Comparison of ENCODE assay signal across 7 mouse cellular contexts in the genomic region with DNA sequence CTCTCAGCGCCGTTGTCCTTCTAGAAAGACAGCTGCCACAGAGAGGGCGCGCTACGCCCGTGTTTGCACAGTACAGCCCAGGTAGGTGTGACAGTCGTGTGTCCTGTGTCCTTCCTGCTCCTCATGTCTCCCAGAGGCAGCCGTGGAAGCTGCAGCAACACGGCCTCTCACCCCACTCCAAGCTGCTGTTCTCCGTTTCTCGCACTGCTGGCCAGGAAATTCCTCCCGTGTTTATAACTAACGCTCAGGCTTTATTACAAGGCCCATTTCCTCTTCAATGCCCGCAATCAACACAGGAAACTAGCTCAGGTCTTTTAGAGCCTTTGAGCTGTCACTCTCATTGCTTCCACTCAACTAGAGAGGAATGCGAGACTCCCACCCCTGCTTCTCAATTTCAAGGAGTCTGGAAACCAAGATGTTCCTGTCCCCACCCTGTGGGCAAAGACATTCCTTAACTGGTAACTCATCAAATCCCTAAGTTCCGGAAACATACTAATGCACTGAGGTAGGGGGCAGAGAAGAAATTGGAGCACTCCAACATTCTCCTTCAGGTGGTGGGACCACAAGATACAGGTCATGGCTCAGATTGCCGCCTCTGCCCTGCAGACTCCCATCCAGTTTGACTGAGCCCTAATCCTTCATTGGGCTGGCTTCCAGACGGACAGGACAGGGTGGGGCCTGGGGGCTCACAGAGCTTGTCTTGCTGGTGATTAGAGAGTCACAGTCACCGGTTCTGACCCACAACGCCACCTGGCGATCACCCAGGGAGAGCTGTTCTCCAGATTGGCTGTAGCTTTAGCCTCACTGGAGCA. TPM values are rescaled to one million over a fixed set of nuclear protein-coding genes. Genes with fewer than 3 reads are reported as not detected.
A peak's percentile ranks its signal among the peaks of the same experiment; 100 is the strongest.
DNase-seq lines count a peak whose midpoint lies in the region; ATAC-seq and TF ChIP-seq lines count a peak whose summit lies in the region.

No protein-coding gene starts in this region.

- H3K4me2 ChIP-seq in midbrain, embryonic 11.5 days: no peak overlapping the region
- H3K4me2 ChIP-seq in midbrain, embryonic 15.5 days: no peak overlapping the region
- no peak overlapping the region for H3K4me2 ChIP-seq in embryonic facial prominence, embryonic 13.5 days
- H3K4me2 ChIP-seq in hindbrain, postnatal 0 days (ENCODE audit: low read depth, low read length): no peak overlapping the region

- H3K27me3 ChIP-seq in midbrain, embryonic 11.5 days (ENCODE audit: control insufficient read depth, insufficient read depth, low read length): no peaks in the 10 kb centered on the region
- no peaks in the 10 kb centered on the region for H3K27me3 ChIP-seq in midbrain, embryonic 15.5 days (replicated peaks)
- H3K27me3 ChIP-seq in embryonic facial prominence, embryonic 13.5 days: peaks cover 25% of the 10 kb centered on the region
- H3K27me3 ChIP-seq in hindbrain, postnatal 0 days (ENCODE audit: insufficient read depth, low read length): no peaks in the 10 kb centered on the region

- no peak overlapping the region for H3K27ac ChIP-seq in midbrain, embryonic 11.5 days (ENCODE audit: low read depth, low read length)
- H3K27ac ChIP-seq in midbrain, embryonic 15.5 days: no peak overlapping the region
- peak overlapping the region; percentile 81 for H3K27ac ChIP-seq in embryonic facial prominence, embryonic 13.5 days
- peak overlapping the region; percentile 33; the same call in 1 of the 2 replicates for H3K27ac ChIP-seq in hindbrain, postnatal 0 days

- 56% methylated on average over 21 of the region's 21 CpGs for WGBS in midbrain, embryonic 11.5 days
- WGBS in midbrain, embryonic 15.5 days: 51% methylated on average over 21 of the region's 21 CpGs
- 37% methylated on average over 21 of the region's 21 CpGs for WGBS in embryonic facial prominence, embryonic 13.5 days
- WGBS in hindbrain, postnatal 0 days: 34% methylated on average over 21 of the region's 21 CpGs

- H3K9me3 ChIP-seq in midbrain, embryonic 11.5 days (ENCODE audit: control insufficient read depth, low read length): no peaks in the 10 kb centered on the region
- no peaks in the 10 kb centered on the region for H3K9me3 ChIP-seq in midbrain, embryonic 15.5 days
- no peaks in the 10 kb centered on the region for H3K9me3 ChIP-seq in embryonic facial prominence, embryonic 13.5 days
- no peaks in the 10 kb centered on the region for H3K9me3 ChIP-seq in hindbrain, postnatal 0 days (ENCODE audit: low read length)

- DNase-seq in midbrain, embryonic 11.5 days (ENCODE audit: low spot score, missing footprints): peak; percentile 85
- DNase-seq in hindbrain, postnatal 0 days (ENCODE audit: low spot score): peak; percentile 57
- no peak for DNase-seq in ovary, adult 18-20 months (ENCODE audit: low spot score)
- DNase-seq in testis, postnatal 14 days (ENCODE audit: low spot score): no peak

- TF ChIP-seq CTCF in hindbrain, postnatal 0 days (IDR thresholded peaks at IDR 0.05; ENCODE audit: low read depth): peak; percentile 52

- 0 out of 2 replicates have a peak overlapping the region, but pooled peaks have one; percentile 10 for H3K9ac ChIP-seq in midbrain, embryonic 11.5 days (ENCODE audit: low read length)
- no peak overlapping the region for H3K9ac ChIP-seq in midbrain, embryonic 15.5 days
- no peak overlapping the region for H3K9ac ChIP-seq in embryonic facial prominence, embryonic 13.5 days
- H3K9ac ChIP-seq in hindbrain, postnatal 0 days (replicated peaks; ENCODE audit: low read length): no peak overlapping the region

- peaks cover 39% of the 10 kb centered on the region for H3K4me1 ChIP-seq in midbrain, embryonic 11.5 days (ENCODE audit: control insufficient read depth, insufficient read depth, low read length)
- peaks cover 65% of the 10 kb centered on the region for H3K4me1 ChIP-seq in midbrain, embryonic 15.5 days
- peaks cover 26% of the 10 kb centered on the region for H3K4me1 ChIP-seq in embryonic facial prominence, embryonic 13.5 days
- H3K4me1 ChIP-seq in hindbrain, postnatal 0 days (ENCODE audit: insufficient read depth, low read length): peaks cover 24% of the 10 kb centered on the region

- H3K36me3 ChIP-seq in midbrain, embryonic 11.5 days (ENCODE audit: control insufficient read depth, insufficient read depth, low read length): no peaks in the 10 kb centered on the region
- no peaks in the 10 kb centered on the region for H3K36me3 ChIP-seq in midbrain, embryonic 15.5 days (replicated peaks)
- H3K36me3 ChIP-seq in embryonic facial prominence, embryonic 13.5 days: no peaks in the 10 kb centered on the region
- H3K36me3 ChIP-seq in hindbrain, postnatal 0 days (ENCODE audit: insufficient read depth, low read length): no peaks in the 10 kb centered on the region

- no peak for ATAC-seq in midbrain, embryonic 11.5 days (ENCODE audit: low FRiP score)
- ATAC-seq in midbrain, embryonic 15.5 days (replicated peaks): no peak
- 0 out of 2 replicates have a peak, but pooled peaks have one; percentile 23 for ATAC-seq in embryonic facial prominence, embryonic 13.5 days (ENCODE audit: insufficient number of reproducible peaks, insufficient read depth, low FRiP score, low TSS enrichment, low read depth)
- no peak for ATAC-seq in hindbrain, postnatal 0 days
- ATAC-seq in megakaryocyte progenitor cell, adult 5-6 weeks (replicated peaks; ENCODE audit: poor library complexity): peak; percentile 72

- no peak overlapping the region for H3K4me3 ChIP-seq in midbrain, embryonic 11.5 days (ENCODE audit: low read depth, low read length)
- H3K4me3 ChIP-seq in midbrain, embryonic 15.5 days: no peak overlapping the region
- no peak overlapping the region for H3K4me3 ChIP-seq in embryonic facial prominence, embryonic 13.5 days
- H3K4me3 ChIP-seq in hindbrain, postnatal 0 days (ENCODE audit: low read length): no peak overlapping the region

RNA-seq across cellular contexts. Expression of a gene that starts 5.9 kb away (rescaled TPM):
- polyA plus RNA-seq in midbrain, embryonic 11.5 days (2014; fragmentation: Nextera tagmentation; extraction: Ambion mirVana): 3.5 and 4.5 TPM in 2 replicates
- polyA plus RNA-seq in midbrain, embryonic 15.5 days (2015; fragmentation: Nextera tagmentation; extraction: Ambion mirVana): 10.7 and 11.5 TPM in 2 replicates
- 0.23 and 0.25 TPM in 2 replicates for polyA plus RNA-seq in embryonic facial prominence, embryonic 13.5 days (2015; fragmentation: Nextera tagmentation; extraction: Ambion mirVana)
- 23.0 and 26.0 TPM in 2 replicates for total RNA-seq in hindbrain, postnatal 0 days (2014; rRNA removed)
- polyA plus RNA-seq in hindbrain, postnatal 0 days (2015; fragmentation: Nextera tagmentation; extraction: Ambion mirVana): 11.2 and 11.7 TPM in 2 replicates
- total RNA-seq in megakaryocyte progenitor cell, adult 5-6 weeks (2015): not detected in 2 replicates
- not detected in 2 replicates for total RNA-seq in megakaryocyte progenitor cell, adult 5-6 weeks (2017)

RNA-seq across cellular contexts. Expression of a gene that starts 23.4 kb away (rescaled TPM):
- 100 and 105 TPM in 2 replicates for polyA plus RNA-seq in midbrain, embryonic 11.5 days (2014; fragmentation: Nextera tagmentation; extraction: Ambion mirVana)
- 26.1 and 27.9 TPM in 2 replicates for polyA plus RNA-seq in midbrain, embryonic 15.5 days (2015; fragmentation: Nextera tagmentation; extraction: Ambion mirVana)
- 2.2 and 4.4 TPM in 2 replicates for polyA plus RNA-seq in embryonic facial prominence, embryonic 13.5 days (2015; fragmentation: Nextera tagmentation; extraction: Ambion mirVana)
- total RNA-seq in hindbrain, postnatal 0 days (2014; rRNA removed): 6.2 and 7.7 TPM in 2 replicates
- polyA plus RNA-seq in hindbrain, postnatal 0 days (2015; fragmentation: Nextera tagmentation; extraction: Ambion mirVana): 7.4 and 7.9 TPM in 2 replicates
- 19.8 and 26.1 TPM in 2 replicates for total RNA-seq in megakaryocyte progenitor cell, adult 5-6 weeks (2015)
- total RNA-seq in megakaryocyte progenitor cell, adult 5-6 weeks (2017): 14.5 and 20.2 TPM in 2 replicates

Comparison
In these comparisons a context has a peak if more than half of its experiments do, and no peak if none do; other contexts are left out.
1. ATAC-seq: peak in embryonic facial prominence, embryonic 13.5 days (single experiment) and megakaryocyte progenitor cell, adult 5-6 weeks (single experiment); none in midbrain, embryonic 11.5 days (single experiment), midbrain, embryonic 15.5 days (single experiment) and hindbrain, postnatal 0 days (single experiment).
2. DNase-seq: peak in midbrain, embryonic 11.5 days (single experiment) and hindbrain, postnatal 0 days (single experiment); none in ovary, adult 18-20 months (single experiment) and testis, postnatal 14 days (single experiment).
3. H3K27ac ChIP-seq: peak in embryonic facial prominence, embryonic 13.5 days (single experiment) and hindbrain, postnatal 0 days (single experiment); none in midbrain, embryonic 11.5 days (single experiment) and midbrain, embryonic 15.5 days (single experiment).